Mouse (Mus musculus) stomach, postnatal 0 days (tissue): ENCODE data around the gene Akna. TPM values are rescaled to one million over a fixed set of nuclear protein-coding genes. Genes with fewer than 3 reads are reported as not detected.

Experiments used
- ATAC-seq: fragments of 200-750 bp; cut with Nextera tagmentation; 2 replicates; pipeline ENCODE4 v1.8.0; 2017; ENCODE audit not compliant: low FRiP score, low TSS enrichment
- DNase-seq: peaks from one replicate; pipeline ENCODE4 v3.0.0-alpha.2; 2016; ENCODE audit warnings: low spot score
- H3K27ac ChIP-seq: fragments of 300-500 bp; sonication (generic); replicated peaks from 2 replicates; pipeline ENCODE4 v1.5.1; 2014; ENCODE audit warnings: mild to moderate bottlenecking, control low read depth
- H3K27me3 ChIP-seq: fragments of 300-500 bp; sonication (generic); 2 replicates; pipeline ENCODE4 v1.6.1; 2014; ENCODE audit warnings: low read length; ENCODE audit not compliant: control insufficient read depth, insufficient read depth
- H3K36me3 ChIP-seq: fragments of 300-500 bp; sonication (generic); 2 replicates; pipeline ENCODE4 v1.6.1; 2014; ENCODE audit warnings: low read length, mixed read lengths; ENCODE audit not compliant: control insufficient read depth, insufficient read depth
- H3K4me1 ChIP-seq: fragments of 300-500 bp; sonication (generic); replicated peaks from 2 replicates; pipeline ENCODE4 v1.6.1; 2014; ENCODE audit warnings: antibody characterized with exemption; ENCODE audit not compliant: control insufficient read depth, insufficient read depth
- H3K4me2 ChIP-seq: fragments of 300-500 bp; sonication (generic); replicated peaks from 2 replicates; pipeline ENCODE4 v1.6.1; 2014; ENCODE audit warnings: low read depth, mild to moderate bottlenecking, control low read depth, moderate library complexity
- H3K4me3 ChIP-seq: fragments of 300-500 bp; sonication (generic); 2 replicates; pipeline ENCODE4 v1.5.1; 2014; ENCODE audit warnings: low read depth, low read length, control low read depth
- H3K9ac ChIP-seq: fragments of 300-500 bp; sonication (generic); 2 replicates; pipeline ENCODE4 v1.6.1; 2014; ENCODE audit warnings: mild to moderate bottlenecking, low read length, control low read depth, mixed read lengths
- H3K9me3 ChIP-seq: fragments of 300-500 bp; sonication (generic); 2 replicates; pipeline ENCODE4 v1.6.1; 2016; ENCODE audit warnings: low read length; ENCODE audit not compliant: control insufficient read depth
- CTCF ChIP-seq: IDR thresholded peaks from 2 replicates; pipeline ENCODE4 v1.5.1; 2016; ENCODE audit warnings: antibody characterized with exemption, low read depth, mild to moderate bottlenecking, moderate library complexity
- EP300 ChIP-seq: optimal IDR thresholded peaks from 2 replicates; pipeline ENCODE3; 2016; ENCODE audit warnings: antibody characterized with exemption
- WGBS: fragments of 180-500 bp; shearing (Covaris S2); extraction: QIAGEN DNeasy Blood & Tissue Kit; methylation state at CpG from one replicate; pipeline ENCODE4 v1.1.7; 2014; 5-methylcytosine and 5-hydroxymethylcytosine counted together
- polyA plus RNA-seq: library from polyadenylated mRNA; unstranded; fragments of >200 nt; fragmentation: Nextera tagmentation; extraction: Ambion mirVana; gene quantifications from 2 replicates; pipeline ENCODE4 v1.2.1, GENCODE M21; 2015

Akna gene
- polyA plus RNA-seq, 1 experiment from 2014 or later = 2.0 TPM

DNA sequence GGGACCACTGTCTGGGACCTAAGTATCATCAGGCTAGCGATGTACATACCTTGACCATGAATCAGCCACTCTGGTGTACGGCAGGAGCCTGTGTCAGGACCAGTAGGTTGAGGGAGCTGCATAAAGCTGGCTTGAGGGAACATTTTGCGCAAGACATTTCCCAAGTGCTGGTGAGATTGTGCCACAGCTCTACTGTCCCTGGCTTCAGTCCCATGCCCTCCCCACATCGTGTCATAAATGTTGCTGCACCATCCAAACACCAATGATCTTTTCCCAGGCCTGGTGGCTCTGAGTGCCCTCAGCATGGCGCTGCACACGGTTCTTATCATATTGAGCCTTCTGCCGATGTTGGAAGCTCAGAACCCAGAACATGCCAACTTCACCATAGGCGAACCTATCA lies 58.9 kb downstream of the Akna start, which contains the start of gene Orm1:
Gene Orm1 (plus strand): TSS at position 266 of the 400 bp plus-strand sequence.
- H3K27ac ChIP-seq = peak within 1 kb of the TSS; percentile 53
- no peaks in the 10 kb centered on the region for H3K36me3 ChIP-seq
- no peak within 1 kb of the TSS for H3K4me2 ChIP-seq
- no peaks in the 10 kb centered on the region for H3K9me3 ChIP-seq
- WGBS = 74% methylated on average over 8 of the region's 8 CpGs
- TF ChIP-seq EP300 = no peak
- no peak for TF ChIP-seq CTCF
- no peak within 1 kb of the TSS for H3K4me3 ChIP-seq
- ATAC-seq = no peak; the same call in 1 of the 2 replicates
- DNase-seq = no peak
- H3K4me1 ChIP-seq = no peaks in the 10 kb centered on the region
- no peak within 1 kb of the TSS for H3K9ac ChIP-seq
- no peaks in the 10 kb centered on the region for H3K27me3 ChIP-seq

- no peak overlapping the region for H3K4me2 ChIP-seq
- no peaks in the 10 kb centered on the region for H3K9me3 ChIP-seq
- no peaks in the 10 kb centered on the region for H3K27me3 ChIP-seq
- H3K4me3 ChIP-seq = no peak overlapping the region
- WGBS = 45% methylated on average over 3 of the region's 3 CpGs
- no peaks in the 10 kb centered on the region for H3K36me3 ChIP-seq
- TF ChIP-seq EP300 (no peak), CTCF (no peak)
- DNase-seq (no peak), ATAC-seq (no peak)
- peak overlapping the region; percentile 53 for H3K27ac ChIP-seq
- H3K9ac ChIP-seq = no peak overlapping the region
- H3K4me1 ChIP-seq = no peaks in the 10 kb centered on the region
Observed at GRCm38 (mm10) chr4:63343608-63344007, 59.5 kb downstream of the Akna start.

DNA sequence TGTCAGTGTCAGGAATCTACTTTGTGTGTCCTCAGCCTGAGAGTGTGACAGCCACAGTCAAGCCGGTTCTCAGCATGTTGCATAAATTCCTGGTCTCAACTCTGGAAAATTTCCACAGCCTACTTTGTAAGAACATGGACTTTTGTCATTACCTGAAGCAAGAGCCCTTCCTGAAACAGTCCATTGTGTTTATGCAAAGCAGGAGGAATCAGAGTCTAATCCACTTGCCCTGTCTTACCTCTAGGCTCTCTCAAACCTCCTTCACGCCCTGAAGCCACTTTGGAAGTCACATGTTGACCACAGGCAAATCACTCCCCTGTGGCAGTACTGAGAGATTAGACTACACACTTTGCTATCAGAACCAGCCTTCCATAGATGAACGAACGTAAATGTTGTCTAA lies 60.7 kb downstream of the Akna start:
- H3K4me2 ChIP-seq = no peak overlapping the region
- H3K9ac ChIP-seq = no peak overlapping the region

DNA sequence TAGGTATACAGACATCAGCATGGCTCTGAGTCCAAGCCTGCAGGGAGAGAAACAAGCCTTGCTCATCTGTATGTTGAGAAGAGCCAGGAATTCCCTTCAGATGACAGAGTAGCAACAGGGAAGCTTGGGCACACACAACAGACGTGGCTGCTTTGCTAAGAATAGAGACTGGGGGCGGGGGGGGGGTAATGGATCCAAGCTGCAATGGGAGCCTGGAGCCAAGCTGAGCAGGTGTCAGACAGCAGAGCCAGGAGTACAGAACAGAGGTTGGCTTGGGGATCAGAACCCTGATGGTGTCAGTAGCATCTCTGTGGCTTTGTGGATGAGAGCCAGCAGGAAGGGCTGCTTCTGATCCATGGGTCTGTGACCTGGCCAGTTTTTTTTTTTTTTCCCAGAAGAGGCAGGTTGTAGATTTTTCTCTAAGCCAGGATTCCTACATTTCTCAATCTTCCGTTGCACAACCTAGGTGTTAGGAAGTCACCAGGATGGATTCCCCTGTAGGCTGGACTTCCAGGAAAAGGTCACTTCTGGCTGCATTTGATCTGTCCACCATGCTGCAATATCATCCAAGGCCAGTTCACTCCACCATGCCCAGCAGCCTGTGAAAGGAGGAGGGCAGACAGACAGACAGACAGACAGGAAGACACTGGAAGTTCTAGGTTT lies 64.6 kb downstream of the Akna start:
- no peak overlapping the region for H3K27ac ChIP-seq
- no peak overlapping the region for H3K9ac ChIP-seq
- H3K4me2 ChIP-seq = no peak overlapping the region
- no peaks in the 10 kb centered on the region for H3K4me1 ChIP-seq
- ATAC-seq (no peak), DNase-seq (no peak)
- TF ChIP-seq EP300 = no peak
- TF ChIP-seq CTCF = no peak
- no peak overlapping the region for H3K4me3 ChIP-seq
- H3K9me3 ChIP-seq = no peaks in the 10 kb centered on the region
- H3K36me3 ChIP-seq = no peaks in the 10 kb centered on the region
- WGBS = 66% methylated on average over 3 of the region's 3 CpGs
- H3K27me3 ChIP-seq = no peaks in the 10 kb centered on the region

More for the DNA sequence above, 60.7 kb downstream of the Akna start:
- Histone ChIP-seq H3K36me3 (no peaks in the 10 kb centered on the region), H3K27ac (no peak overlapping the region), H3K4me1 (no peaks in the 10 kb centered on the region), H3K27me3 (no peaks in the 10 kb centered on the region), H3K4me3 (no peak overlapping the region), H3K9me3 (no peaks in the 10 kb centered on the region)
- WGBS = 57% methylated on average over 4 of the region's 4 CpGs
- TF ChIP-seq EP300 (no peak), CTCF (no peak)
- DNase-seq (no peak), ATAC-seq (peak; percentile 50; the same call in 1 of the 2 replicates)

GRCm38 (mm10) chr4:63333403-63333802 lies 69.8 kb downstream of the Akna start:
- Histone ChIP-seq H3K36me3 (0 out of 2 replicates have a peak, but pooled peaks cover 7% of the 10 kb centered on the region), H3K9ac (no peak overlapping the region), H3K4me2 (no peak overlapping the region), H3K27me3 (no peaks in the 10 kb centered on the region), H3K4me1 (no peaks in the 10 kb centered on the region), H3K4me3 (no peak overlapping the region), H3K27ac (no peak overlapping the region), H3K9me3 (no peaks in the 10 kb centered on the region)
- no peak for TF ChIP-seq CTCF
- no peak for TF ChIP-seq EP300
- DNase-seq (no peak), ATAC-seq (no peak)
- 89% methylated on average over 4 of the region's 4 CpGs for WGBS

GRCm38 (mm10) chr4:63323275-63323815 lies 79.8 kb downstream of the Akna start:
- Histone ChIP-seq H3K27me3 (no peaks in the 10 kb centered on the region), H3K4me2 (no peak overlapping the region), H3K27ac (no peak overlapping the region), H3K9ac (no peak overlapping the region), H3K4me1 (no peaks in the 10 kb centered on the region), H3K36me3 (peaks cover 7% of the 10 kb centered on the region), H3K9me3 (no peaks in the 10 kb centered on the region), H3K4me3 (no peak overlapping the region)
- WGBS = 78% methylated on average over 8 of the region's 8 CpGs
- TF ChIP-seq CTCF = no peak
- TF ChIP-seq EP300 = no peak
- DNase-seq (no peak), ATAC-seq (0 out of 2 replicates have a peak, but pooled peaks have one; percentile 35)
